Mouse (Mus musculus): ENCODE measurements around the gene Ggps1.

GRCm38 (mm10) chr13:14049878-14050277 lies 13.4 kb downstream of the Ggps1 start:
- no peak for TF ChIP-seq CTCF (IDR thresholded peaks at IDR 0.05)
- TF ChIP-seq EP300 (IDR thresholded peaks at IDR 0.05): no peak
